Mouse (Mus musculus) urinary bladder, postnatal 10 days (tissue): ENCODE data around the gene Pnpla6.

Experiments
- DNase-seq: peaks from one replicate; pipeline ENCODE4 v3.0.0; 2022; ENCODE audit warnings: low spot score

Pnpla6 gene

GRCm38 (mm10) chr8:3507979-3508754 lies 7.0 kb upstream of the Pnpla6 start:
- DNase-seq: no peak

- no peak for DNase-seq
Observed at GRCm38 (mm10) chr8:3514681-3515247, 420 bp upstream of the Pnpla6 start.

DNA sequence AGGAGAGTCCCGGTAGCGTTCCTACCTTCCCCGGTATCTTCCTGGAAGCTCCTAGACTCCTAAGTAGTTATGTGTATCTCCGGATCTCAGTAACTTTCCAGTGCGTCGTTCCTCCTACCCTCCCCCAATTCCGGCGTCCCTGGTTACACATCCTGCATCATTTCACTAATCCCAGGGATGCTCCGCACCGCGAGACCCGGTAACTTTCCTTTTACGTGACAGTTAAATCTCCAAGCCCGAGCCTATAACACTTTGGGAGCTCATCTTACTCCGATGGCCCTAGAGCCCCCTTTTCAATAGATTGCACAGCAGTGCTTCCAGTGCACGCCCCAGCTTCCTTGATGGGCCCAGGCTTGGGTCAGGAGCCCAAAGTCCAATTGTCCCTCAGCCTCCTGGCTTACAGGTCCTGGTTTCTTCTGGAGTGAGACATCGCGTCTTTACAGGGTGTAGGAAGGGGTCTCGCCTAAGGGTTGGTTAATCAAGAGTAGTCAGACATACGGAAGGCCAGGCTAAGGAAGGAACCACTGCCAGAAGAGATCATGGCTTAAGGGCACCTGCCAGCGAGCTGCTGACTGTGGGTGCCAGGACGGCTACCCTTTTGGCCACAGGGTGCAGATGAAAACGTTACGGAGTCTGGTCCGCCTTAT lies 710 bp downstream of the Pnpla6 start:
- DNase-seq: no peak

DNA sequence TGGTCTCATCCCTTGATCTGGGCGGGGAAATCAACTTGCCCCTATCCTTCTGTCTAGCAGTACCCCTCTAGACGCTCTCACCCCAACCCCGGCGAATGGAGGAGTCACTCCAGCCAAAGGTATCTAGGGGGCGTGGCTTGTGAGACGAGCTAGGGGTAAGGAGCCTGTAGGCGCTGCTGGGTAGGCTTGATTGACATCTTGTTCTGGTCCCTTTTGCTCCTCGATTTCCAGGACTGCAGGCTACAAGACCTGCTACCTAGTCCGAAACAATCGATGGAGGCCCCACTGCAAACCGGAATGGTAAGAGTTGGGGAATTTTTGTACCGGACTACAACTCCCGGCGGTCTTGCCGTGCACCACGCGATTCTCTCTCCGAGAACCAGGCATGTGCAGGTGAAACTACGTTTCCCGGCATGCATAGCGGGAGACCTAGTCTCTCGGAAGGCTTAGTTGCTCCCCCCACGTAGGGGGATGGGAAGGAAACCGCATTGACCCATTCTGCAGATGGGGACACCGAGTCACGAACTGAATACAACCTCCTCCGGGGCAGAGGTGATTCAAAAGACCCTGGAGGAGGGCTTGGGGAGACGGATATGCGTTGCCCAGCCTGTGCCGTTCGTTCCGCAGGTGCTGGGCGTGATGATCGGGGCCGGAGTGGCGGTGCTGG lies 1.4 kb downstream of the Pnpla6 start:
- DNase-seq: peak; percentile 81

GRCm38 (mm10) chr8:3517117-3517495 lies 1.9 kb downstream of the Pnpla6 start:
- no peak for DNase-seq

DNA sequence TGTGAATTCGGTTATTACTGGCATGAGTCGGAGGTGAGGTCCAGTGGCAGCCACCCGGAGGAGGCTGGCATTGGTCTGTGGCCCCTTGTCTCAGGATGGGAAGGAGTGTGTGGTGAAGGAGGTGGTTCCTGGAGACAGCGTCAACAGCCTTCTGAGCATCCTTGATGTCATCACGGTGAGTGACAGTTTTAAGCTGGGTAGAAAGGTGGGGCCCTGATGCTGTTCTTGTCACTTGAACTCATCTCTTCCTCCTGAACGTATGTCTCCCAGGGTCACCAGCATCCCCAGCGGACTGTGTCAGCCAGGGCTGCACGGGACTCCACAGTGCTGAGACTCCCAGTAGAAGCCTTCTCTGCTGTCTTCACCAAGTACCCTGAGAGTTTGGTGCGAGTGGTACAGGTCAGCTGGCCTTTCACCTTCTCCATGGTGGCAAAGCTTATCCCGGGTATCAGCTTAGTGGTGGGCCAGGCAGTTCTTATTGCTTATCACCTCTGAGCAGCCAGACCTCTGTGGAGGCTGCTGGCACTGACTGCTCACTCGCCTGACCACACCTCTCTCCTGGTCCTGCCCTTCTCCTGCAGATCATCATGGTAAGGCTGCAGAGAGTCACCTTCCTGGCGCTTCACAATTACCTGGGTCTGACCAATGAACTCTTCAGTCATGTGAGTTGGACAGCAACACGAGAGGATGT lies 7.0 kb downstream of the Pnpla6 start:
- no peak for DNase-seq

DNA sequence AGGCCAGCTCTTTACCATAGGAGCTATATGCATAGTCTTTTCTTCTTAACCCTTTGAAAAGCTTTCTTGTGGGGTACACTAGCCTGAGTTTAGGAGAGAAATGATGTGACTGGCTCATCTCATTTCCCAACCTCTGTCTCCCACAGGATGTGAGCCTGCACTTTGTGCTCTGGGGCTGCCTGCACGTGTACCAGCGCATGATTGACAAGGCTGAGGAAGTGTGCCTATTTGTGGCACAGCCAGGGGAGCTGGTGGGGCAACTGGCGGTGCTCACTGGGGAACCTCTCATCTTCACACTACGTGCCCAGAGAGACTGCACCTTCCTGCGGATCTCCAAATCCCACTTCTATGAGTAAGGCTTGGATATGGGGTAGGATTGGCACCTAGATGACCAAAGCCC lies 15.6 kb downstream of the Pnpla6 start:
- DNase-seq: no peak

DNA sequence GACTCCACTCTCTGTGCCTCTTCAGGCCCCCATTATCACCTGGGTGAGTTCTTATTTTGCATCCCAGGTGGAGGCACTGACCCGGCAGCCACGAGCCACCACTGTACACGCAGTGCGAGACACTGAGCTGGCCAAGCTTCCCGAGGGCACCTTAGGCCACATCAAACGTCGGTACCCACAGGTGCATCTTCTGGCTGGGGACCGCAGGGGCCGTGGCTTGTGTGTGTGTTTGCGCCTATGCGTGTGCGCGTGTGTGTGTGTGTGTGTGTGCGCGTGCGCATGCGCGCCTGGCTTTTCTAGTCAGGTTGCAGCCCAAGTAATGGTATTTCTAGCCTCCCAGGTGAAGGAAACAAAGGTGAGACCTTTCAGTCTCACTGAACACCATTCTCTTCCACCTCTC lies 16.8 kb downstream of the Pnpla6 start:
- DNase-seq: no peak

DNA sequence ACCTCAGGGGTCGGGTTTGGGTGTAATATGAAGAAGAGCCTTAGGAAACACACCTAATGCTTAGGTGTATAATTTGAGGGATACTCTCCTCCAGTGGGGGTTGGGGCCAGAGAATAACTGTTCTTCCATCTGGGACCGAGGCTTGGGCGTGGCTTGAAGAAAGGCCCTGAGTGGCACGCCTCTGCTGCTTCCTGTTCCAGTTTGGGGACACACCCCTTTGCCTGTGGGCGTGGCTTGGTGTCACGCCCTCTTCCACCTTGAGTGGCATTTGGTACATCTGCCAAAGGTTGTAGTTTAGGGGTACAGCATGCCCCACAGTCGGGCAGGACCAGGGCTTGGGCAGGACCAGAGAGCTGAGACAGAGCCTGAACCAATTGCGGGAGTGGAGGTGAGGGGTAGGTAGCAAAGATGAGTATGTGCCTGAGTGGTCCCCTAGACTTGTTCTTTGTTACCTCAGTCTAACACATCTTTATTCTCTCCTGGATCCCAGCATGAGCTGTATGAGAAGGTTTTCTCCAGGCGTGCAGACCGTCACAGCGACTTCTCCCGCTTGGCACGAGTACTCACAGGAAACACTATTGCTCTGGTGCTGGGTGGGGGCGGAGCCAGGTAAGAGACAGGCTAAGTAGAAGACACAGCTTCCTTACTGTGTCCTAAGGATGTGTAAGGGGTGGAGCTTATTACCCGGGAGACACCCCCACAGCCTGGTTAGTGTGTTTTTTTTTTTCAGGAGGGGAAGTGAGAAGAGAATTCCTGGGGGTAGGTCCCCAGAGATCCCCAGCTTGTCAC lies 21.1 kb downstream of the Pnpla6 start:
- no peak for DNase-seq

- DNase-seq: no peak
Observed at GRCm38 (mm10) chr8:3536940-3537339, 21.8 kb downstream of the Pnpla6 start.

DNA sequence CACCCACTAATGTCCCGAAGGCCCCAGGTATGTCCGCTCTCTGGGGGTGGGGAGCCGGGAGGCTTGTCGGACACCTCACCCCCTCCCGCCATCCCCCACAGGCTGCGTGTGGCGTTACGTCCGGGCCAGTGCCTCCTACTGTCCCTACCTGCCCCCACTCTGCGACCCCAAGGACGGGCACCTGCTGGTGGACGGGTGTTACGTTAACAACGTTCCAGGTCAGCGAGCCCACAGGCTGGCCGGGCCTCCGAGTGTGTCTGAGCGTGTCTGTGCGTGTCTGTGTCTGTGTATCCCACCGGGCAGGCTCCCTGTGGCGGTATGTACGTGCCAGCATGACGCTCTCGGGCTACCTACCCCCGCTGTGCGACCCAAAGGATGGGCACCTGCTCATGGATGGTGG lies 22.5 kb downstream of the Pnpla6 start:
- no peak for DNase-seq

GRCm38 (mm10) chr8:3539146-3539545 lies 24.0 kb downstream of the Pnpla6 start:
- DNase-seq: no peak

- DNase-seq: no peak
Observed at GRCm38 (mm10) chr8:3540076-3540475, 24.9 kb downstream of the Pnpla6 start.

DNA sequence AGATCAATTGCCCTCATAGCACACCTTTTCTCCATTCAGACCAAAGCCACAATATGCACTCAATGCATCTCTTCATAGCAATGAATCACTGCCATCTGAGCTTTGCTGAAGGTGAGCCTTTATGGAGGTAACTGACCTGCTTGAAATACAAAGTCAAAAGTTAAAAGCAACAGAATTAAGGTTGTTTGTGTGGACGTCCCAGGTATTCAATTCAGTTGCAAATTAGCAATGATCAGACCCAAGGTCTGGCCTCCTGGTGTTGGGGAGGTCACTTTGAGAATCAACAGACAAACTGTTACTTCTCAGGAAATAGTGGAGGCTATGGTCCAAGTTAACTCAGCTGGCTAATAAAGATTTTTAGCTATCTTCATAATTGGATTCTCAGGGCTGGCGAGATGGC lies 31.3 kb downstream of the Pnpla6 start:
- no peak for DNase-seq

DNA sequence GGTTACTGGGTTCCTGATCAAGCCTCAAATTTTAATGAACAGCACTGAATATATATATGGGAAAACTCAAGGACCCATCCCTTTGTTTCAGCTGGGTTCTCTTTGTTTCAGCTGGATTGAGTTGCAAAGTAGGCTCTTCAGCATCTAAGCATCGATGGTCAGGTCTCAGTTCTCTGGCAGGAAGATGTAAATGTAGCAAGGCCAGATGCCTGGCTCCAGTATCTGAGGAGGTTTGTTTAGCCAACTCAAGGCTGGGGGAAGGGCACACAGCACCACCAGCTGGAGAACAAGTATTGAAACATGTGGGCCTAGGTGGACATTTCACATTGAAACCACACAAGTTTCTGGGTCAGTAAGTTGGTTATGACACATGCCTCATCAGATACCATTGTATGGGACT lies 37.1 kb downstream of the Pnpla6 start:
- no peak for DNase-seq

DNA sequence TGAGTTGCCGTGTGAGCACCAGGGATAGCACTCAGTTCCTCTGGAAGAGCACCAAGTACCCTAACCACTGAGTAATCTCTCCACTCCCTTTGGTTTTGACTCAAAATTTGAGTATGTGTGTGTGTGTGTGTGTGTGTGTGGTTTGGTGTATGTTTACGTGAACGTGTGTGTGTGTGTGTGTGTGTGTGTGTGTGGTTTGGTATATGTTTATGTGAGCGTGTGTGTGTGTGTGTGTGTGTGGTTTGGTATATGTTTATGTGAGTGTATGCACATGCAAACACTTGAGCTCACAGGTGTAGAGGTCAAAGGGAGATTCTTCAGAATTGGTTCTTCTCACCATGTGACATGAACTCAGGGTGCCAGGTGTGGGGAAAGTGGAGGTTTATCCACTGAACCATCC lies 40.9 kb downstream of the Pnpla6 start:
- no peak for DNase-seq

DNA sequence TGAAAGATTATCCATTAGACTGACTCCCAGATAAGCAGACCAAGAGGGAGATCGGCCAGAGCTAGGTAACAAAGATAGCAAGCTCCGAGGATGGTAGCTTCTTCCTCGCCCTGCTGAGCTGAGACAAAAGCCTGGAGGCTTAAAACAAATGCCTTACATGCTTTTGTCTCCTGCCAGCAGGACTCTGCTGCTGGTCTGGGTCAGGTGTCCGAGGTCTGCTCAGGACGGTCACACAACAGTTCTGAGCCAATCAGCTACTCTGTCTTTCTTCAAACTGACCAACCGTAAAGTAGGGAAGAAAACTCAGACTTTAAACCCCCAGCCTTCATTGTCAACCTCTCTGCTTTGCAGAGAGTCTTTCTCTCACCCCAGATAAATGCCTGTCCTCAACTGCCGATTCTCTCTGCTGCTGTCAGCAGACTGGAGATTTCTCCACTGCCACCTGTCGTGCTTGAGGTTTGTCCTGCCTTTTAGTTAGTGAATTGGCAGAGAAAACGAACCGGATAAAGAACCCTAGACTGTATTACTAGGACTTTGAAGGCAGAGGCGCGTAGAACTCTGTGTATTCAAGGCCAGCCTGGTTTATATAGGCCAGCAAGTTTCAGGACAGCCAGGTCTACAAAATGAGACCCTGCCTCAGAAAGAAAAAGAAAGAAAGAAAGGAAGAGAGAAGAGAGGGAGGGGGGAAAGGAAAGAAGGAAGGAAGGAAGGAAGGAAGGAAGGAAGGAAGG lies 52.6 kb downstream of the Pnpla6 start, which contains the start of gene C330021F23Rik:
Gene C330021F23Rik (plus strand): TSS at position 350 of the 731 bp plus-strand sequence.
- DNase-seq: no peak

- no peak for DNase-seq
Observed at GRCm38 (mm10) chr8:3568378-3568777, 53.2 kb downstream of the Pnpla6 start.

DNA sequence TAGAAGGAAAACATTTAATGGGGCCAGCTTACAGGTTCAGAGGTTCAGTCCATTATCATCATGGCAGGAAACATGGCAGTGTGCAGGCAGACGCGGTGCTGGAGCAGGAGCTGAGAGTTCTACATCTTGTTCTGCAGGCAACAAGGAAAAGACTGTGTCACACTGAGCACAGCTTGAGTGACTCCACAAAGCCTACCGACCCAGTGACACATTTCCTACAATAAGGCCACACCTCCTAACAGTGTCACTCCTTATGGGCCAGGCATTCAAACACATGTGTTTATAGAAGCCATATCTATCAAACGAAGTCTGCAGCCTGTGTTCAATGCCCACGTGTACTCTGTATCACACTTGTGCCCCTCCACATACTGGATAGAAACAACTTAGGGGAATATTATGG lies 54.6 kb downstream of the Pnpla6 start:
- DNase-seq: no peak

DNA sequence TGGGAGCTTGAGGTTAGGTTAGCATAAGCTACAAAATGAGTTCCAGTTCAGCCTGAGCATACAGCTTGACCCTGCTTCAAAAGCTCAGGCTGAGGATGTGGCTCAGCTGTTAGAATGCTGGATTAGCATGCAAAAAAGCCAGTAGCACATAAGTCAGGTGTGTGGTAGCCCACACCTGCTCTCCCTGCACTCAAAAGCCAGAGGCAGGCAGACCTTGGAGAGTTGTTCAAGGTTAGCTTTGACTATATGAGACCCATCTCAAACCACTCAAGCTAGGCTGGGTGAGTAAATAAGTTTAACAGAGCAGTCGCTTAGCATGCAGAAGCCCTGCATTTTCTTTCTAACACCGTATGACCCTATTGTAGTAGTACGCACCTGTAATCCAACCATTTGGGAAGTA lies 59.4 kb downstream of the Pnpla6 start:
- no peak for DNase-seq
